Mouse (Mus musculus): ENCODE results near the gene Myo15b. TPM values are rescaled to one million over a fixed set of nuclear protein-coding genes. Genes with fewer than 3 reads are reported as not detected.

The Myo15b gene
- total RNA-seq, 2 experiments from 2014 or later: 0.37 to 0.60 TPM

- DNase-seq (ENCODE audit: low spot score in 2 of 2): no peak
Measured at GRCm38 (mm10) chr11:115933747-115934110, 75.5 kb downstream of the Myo15b start.

GRCm38 (mm10) chr11:115939690-115940329, 81.6 kb downstream of the Myo15b start:
- peak in 1 of 2 experiments; percentile 63 for DNase-seq (ENCODE audit: low spot score in 2 of 2)

GRCm38 (mm10) chr11:115941980-115942379, 83.8 kb downstream of the Myo15b start:
- no peak for DNase-seq (ENCODE audit: low spot score in 2 of 2)

Other genes starting within 250 kb of the Myo15b start
- 10 to 100 TPM; 29.7 to 31.9 TPM for gene Mif4gd, start 245.4 kb upstream of the Myo15b start, total RNA-seq (2021)
- gene Slc25a19, start 230.1 kb upstream of the Myo15b start, total RNA-seq (2021): 10 to 100 TPM; 24.0 to 27.4 TPM
- gene Grb2, start 149.8 kb upstream of the Myo15b start, total RNA-seq (2021): 100 to 1,000 TPM; 106 to 116 TPM
- gene Tmem94, start 93.0 kb upstream of the Myo15b start, total RNA-seq (2021): 10 to 100 TPM; 51.9 to 57.3 TPM
- 10 to 100 TPM; 26.1 to 26.8 TPM for gene Caskin2, start 44.8 kb upstream of the Myo15b start, total RNA-seq (2021)
- gene Tsen54, start 43.7 kb upstream of the Myo15b start, total RNA-seq (2021): 10 to 100 TPM; 15.6 to 16.9 TPM
- gene Llgl2, start 34.4 kb upstream of the Myo15b start, total RNA-seq (2021): 10 to 100 TPM; 19.0 to 21.6 TPM
- 10 to 100 TPM; 14.1 to 17.1 TPM for gene Smim5, start 41.6 kb downstream of the Myo15b start, total RNA-seq (2021)
- under 1 TPM in 1 of 2 experiments, not detected in 1; 0.39 TPM for gene Smim6, start 53.6 kb downstream of the Myo15b start, total RNA-seq (2021)
- 10 to 100 TPM; 25.1 to 25.7 TPM for gene Sap30bp, start 74.9 kb downstream of the Myo15b start, total RNA-seq (2021)
- 10 to 100 TPM in 1 of 2 experiments, 1 to 10 TPM in 1; 8.6 to 12.9 TPM for gene Recql5, start 75.1 kb downstream of the Myo15b start, total RNA-seq (2021)
- 1 to 10 TPM; 5.1 to 6.2 TPM for gene Itgb4, start 116.3 kb downstream of the Myo15b start, total RNA-seq (2021)
- 10 to 100 TPM; 32.7 to 40.0 TPM for gene Galk1, start 154.3 kb downstream of the Myo15b start, total RNA-seq (2021)
- gene H3f3b, start 169.6 kb downstream of the Myo15b start, total RNA-seq (2021): 100 to 1,000 TPM; 383 to 437 TPM
- gene Unk, start 171.9 kb downstream of the Myo15b start, total RNA-seq (2021): 10 to 100 TPM; 25.9 to 26.0 TPM
- 1 to 10 TPM; 1.1 to 2.0 TPM for gene Unc13d, start 219.6 kb downstream of the Myo15b start, total RNA-seq (2021)
- gene Wbp2, start 228.6 kb downstream of the Myo15b start, total RNA-seq (2021): 10 to 100 TPM; 63.0 to 63.4 TPM